Mouse (Mus musculus): ENCODE results near the gene Ciapin1. TPM values are rescaled to one million over a fixed set of nuclear protein-coding genes. Genes with fewer than 3 reads are reported as not detected.

Ciapin1 gene
- total RNA-seq, 1 experiment = 134 TPM

DNA sequence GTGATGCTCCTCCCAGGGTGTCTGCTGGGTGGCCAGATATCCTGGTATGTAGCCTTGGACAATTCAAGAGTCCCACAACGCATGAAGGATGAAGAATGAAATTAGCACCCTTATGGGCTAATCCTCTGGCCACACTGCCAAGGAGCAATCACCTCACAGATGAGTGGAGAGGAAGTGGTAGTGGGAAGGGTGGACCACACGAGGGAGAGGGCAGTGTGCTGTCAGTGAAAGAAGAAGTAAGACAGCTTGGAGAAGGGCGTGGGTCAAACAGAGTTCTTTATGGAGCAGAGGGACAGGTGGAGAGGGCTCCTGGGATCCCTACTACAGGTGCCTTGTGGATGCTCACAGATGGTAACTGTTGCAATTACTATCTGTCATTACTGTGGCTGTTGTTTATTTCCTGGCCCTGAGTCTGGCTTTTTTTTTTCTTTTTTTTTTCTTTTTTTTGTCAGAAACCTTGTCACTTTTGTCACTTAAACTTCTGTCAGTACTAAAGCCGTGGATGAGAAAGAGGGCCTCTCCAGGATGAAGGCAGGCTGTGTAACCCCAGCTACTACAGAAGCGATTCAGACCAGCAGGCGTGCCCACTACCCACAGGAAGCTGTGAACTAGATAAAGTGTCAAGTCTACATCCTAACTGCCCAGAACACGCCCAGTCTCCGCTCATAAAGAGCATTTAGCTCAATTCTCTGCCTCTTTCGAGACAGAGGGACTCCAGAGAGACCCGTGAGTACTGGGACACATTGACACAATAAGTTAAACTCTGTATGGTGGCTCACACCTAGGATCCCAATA lies 33.4 kb downstream of the Ciapin1 start:
- Histone ChIP-seq H3K36me3 (ENCODE audit: control insufficient read depth, insufficient read depth, low read length, poor library complexity, severe bottlenecking) (no peaks in the 10 kb centered on the region), H3K4me3 (ENCODE audit: insufficient read depth in 1 of 2, low read depth in 1 of 2, low read length in 2 of 2, poor library complexity in 1 of 2, severe bottlenecking in 1 of 2) (no peak overlapping the region), H3K9me3 (ENCODE audit: control insufficient read depth, insufficient read depth, low read depth, low read length) (no peaks in the 10 kb centered on the region), H3K27ac (ENCODE audit: insufficient read depth, low read depth, low read length, poor library complexity, severe bottlenecking) (no peak overlapping the region), H3K9ac (ENCODE audit: insufficient read depth, low read depth, low read length, poor library complexity, severe bottlenecking) (no peak overlapping the region), H3K4me1 (ENCODE audit: control insufficient read depth in 2 of 2, insufficient read depth in 2 of 2, low read length in 2 of 2, poor library complexity in 1 of 2) (peaks cover 0 to 2% of the 10 kb centered on the region in 2 experiments; a peak in 1 of 4 replicates)
- TF ChIP-seq ZC3H11A (IDR thresholded peaks at IDR 0.05; ENCODE audit: borderline replicate concordance, low read depth, low read length) = no peak
- no peak for TF ChIP-seq HCFC1 (IDR thresholded peaks at IDR 0.05; ENCODE audit: borderline replicate concordance, insufficient read depth, low read length)
- TF ChIP-seq MAFK (IDR thresholded peaks at IDR 0.05; ENCODE audit: insufficient read depth, low read depth, low read length) = no peak
- TF ChIP-seq CHD2 (IDR thresholded peaks at IDR 0.05; ENCODE audit: low read depth, low read length) = no peak
- TF ChIP-seq ZNF384 (IDR thresholded peaks at IDR 0.05; ENCODE audit: low read depth, low read length) = no peak
- in situ Hi-C loops (cut with MboI; ENCODE audit: low sequenced_read_pairs in 2 of 2, unreplicated experiment in 2 of 2) = loop anchor here (5.0 to 10.0 kb wide), 2 partner anchors 100 to 102 kb away; no protein-coding TSS in a partner anchor
- DNase-seq (ENCODE audit: low read depth, low spot score) = no peak

DNA sequence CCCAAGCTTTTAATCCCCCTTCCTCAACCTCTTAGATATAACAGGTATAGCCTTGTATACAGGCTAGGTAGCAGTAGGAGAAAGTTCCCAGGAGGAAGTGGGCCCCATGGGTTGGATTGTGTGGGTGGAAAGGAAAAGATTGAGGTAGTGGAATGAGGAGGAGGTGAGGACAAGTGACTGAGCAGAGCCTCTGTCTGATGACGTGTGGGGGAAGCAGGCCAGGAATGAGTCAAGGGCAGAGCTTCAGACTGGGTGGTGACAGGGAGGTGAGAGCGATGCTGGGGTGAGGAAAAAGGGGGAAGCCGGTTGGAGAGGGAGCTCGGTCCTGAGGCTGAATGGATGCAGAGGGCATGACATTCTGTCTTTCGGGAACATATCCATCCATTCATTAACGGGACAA lies 34.6 kb downstream of the Ciapin1 start:
- H3K27ac ChIP-seq (ENCODE audit: insufficient read depth, low read depth, low read length, poor library complexity, severe bottlenecking) = no peak overlapping the region
- in situ Hi-C loops (cut with MboI; ENCODE audit: low sequenced_read_pairs in 2 of 2, unreplicated experiment in 2 of 2) = loop anchor here in 1 of 2 experiments (10.0 kb wide), 1 partner anchor 99 kb away; no protein-coding TSS in a partner anchor
- H3K36me3 ChIP-seq (ENCODE audit: control insufficient read depth, insufficient read depth, low read length, poor library complexity, severe bottlenecking) = no peaks in the 10 kb centered on the region
- no peaks in the 10 kb centered on the region for H3K9me3 ChIP-seq (ENCODE audit: control insufficient read depth, insufficient read depth, low read depth, low read length)
- no peak for DNase-seq (ENCODE audit: low read depth, low spot score)
- no peak for TF ChIP-seq ZC3H11A (IDR thresholded peaks at IDR 0.05; ENCODE audit: borderline replicate concordance, low read depth, low read length)
- no peak for TF ChIP-seq MAFK (IDR thresholded peaks at IDR 0.05; ENCODE audit: insufficient read depth, low read depth, low read length)
- no peak for TF ChIP-seq CHD2 (IDR thresholded peaks at IDR 0.05; ENCODE audit: low read depth, low read length)
- no peak for TF ChIP-seq ZNF384 (IDR thresholded peaks at IDR 0.05; ENCODE audit: low read depth, low read length)
- TF ChIP-seq HCFC1 (IDR thresholded peaks at IDR 0.05; ENCODE audit: borderline replicate concordance, insufficient read depth, low read length) = no peak
- peaks cover 0 to 2% of the 10 kb centered on the region in 2 experiments; a peak in 1 of 4 replicates for H3K4me1 ChIP-seq (ENCODE audit: control insufficient read depth in 2 of 2, insufficient read depth in 2 of 2, low read length in 2 of 2, poor library complexity in 1 of 2)
- H3K9ac ChIP-seq (ENCODE audit: insufficient read depth, low read depth, low read length, poor library complexity, severe bottlenecking) = no peak overlapping the region
- H3K4me3 ChIP-seq (ENCODE audit: insufficient read depth in 1 of 2, low read depth in 1 of 2, low read length in 2 of 2, poor library complexity in 1 of 2, severe bottlenecking in 1 of 2) = no peak overlapping the region

DNA sequence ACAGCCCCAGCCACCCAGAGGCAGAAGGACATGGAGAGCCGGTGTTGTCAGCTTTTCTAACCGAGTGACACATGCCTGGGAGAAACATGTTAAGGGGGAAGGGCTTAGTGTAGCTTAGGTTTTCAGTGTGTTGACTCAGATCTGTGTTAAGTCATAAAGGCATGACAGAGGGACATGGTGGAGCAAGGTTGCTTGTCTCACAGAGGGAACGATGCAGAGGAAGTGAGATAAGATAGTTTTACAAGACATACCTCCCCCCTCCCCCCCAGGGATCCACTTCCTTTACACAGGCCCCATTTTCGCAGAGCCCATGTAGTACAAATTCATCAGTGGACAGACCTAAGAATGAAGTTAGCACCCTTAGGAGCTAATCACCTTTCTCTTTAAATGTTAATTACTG lies 35.8 kb downstream of the Ciapin1 start:
- Histone ChIP-seq H3K9ac (ENCODE audit: insufficient read depth, low read depth, low read length, poor library complexity, severe bottlenecking) (no peak overlapping the region), H3K4me1 (ENCODE audit: control insufficient read depth in 2 of 2, insufficient read depth in 2 of 2, low read length in 2 of 2, poor library complexity in 1 of 2) (peaks cover 0 to 2% of the 10 kb centered on the region in 2 experiments; a peak in 1 of 4 replicates), H3K9me3 (ENCODE audit: control insufficient read depth, insufficient read depth, low read depth, low read length) (no peaks in the 10 kb centered on the region), H3K27ac (ENCODE audit: insufficient read depth, low read depth, low read length, poor library complexity, severe bottlenecking) (no peak overlapping the region), H3K4me3 (ENCODE audit: insufficient read depth in 1 of 2, low read depth in 1 of 2, low read length in 2 of 2, poor library complexity in 1 of 2, severe bottlenecking in 1 of 2) (no peak overlapping the region), H3K36me3 (ENCODE audit: control insufficient read depth, insufficient read depth, low read length, poor library complexity, severe bottlenecking) (no peaks in the 10 kb centered on the region)
- in situ Hi-C loops (cut with MboI; ENCODE audit: low sequenced_read_pairs in 2 of 2, unreplicated experiment in 2 of 2) = loop anchor here in 1 of 2 experiments (10.0 kb wide), 1 partner anchor 98 kb away; no protein-coding TSS in a partner anchor
- no peak for DNase-seq (ENCODE audit: low read depth, low spot score)
- no peak for TF ChIP-seq ZNF384 (IDR thresholded peaks at IDR 0.05; ENCODE audit: low read depth, low read length)
- TF ChIP-seq CHD2 (IDR thresholded peaks at IDR 0.05; ENCODE audit: low read depth, low read length) = no peak
- no peak for TF ChIP-seq HCFC1 (IDR thresholded peaks at IDR 0.05; ENCODE audit: borderline replicate concordance, insufficient read depth, low read length)
- TF ChIP-seq MAFK (IDR thresholded peaks at IDR 0.05; ENCODE audit: insufficient read depth, low read depth, low read length) = no peak
- no peak for TF ChIP-seq ZC3H11A (IDR thresholded peaks at IDR 0.05; ENCODE audit: borderline replicate concordance, low read depth, low read length)

DNA sequence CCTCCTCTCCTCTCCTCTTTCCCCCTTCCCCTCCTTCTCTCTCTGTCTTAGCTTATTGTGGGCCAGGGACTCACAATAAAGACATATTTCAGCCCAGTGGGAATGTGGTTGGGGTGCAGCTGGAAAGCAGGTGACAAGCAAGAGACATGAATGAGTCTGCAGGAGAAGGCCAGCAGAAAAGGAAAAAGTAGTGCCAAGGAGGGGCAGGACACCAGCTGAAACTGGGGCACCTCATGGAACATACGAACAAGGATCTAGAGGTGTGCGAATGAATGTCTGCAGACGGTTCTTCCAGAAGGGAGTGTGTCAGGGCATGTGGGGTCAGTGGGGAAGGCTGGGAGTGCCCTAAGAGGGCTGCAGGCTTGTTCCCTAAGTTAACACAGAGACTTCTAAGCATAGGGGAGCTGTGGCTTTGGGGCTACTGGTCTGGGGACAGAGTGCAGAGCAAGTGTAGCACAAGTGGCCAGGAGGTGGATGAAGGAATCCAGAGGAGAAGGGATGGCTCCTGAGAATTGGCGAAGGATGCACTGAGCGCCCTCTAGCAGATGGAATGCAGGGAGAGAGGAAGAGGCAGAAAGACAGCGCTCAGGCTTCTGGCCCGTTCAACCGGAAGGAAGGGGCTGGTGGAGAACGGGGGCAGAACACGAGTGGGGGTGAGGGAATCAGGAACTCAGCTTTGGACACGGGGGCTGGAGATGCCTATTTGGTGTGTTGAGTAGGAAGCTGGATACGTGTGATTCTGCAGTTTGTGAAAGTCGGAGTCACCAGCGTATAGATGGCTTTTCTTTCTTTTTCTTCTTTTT lies 36.7 kb downstream of the Ciapin1 start:
- no peak for DNase-seq (ENCODE audit: low read depth, low spot score)
- no peak overlapping the region for H3K4me3 ChIP-seq (ENCODE audit: insufficient read depth in 1 of 2, low read depth in 1 of 2, low read length in 2 of 2, poor library complexity in 1 of 2, severe bottlenecking in 1 of 2)
- H3K9me3 ChIP-seq (ENCODE audit: control insufficient read depth, insufficient read depth, low read depth, low read length) = no peaks in the 10 kb centered on the region
- no peak overlapping the region for H3K27ac ChIP-seq (ENCODE audit: insufficient read depth, low read depth, low read length, poor library complexity, severe bottlenecking)
- TF ChIP-seq ZNF384 (IDR thresholded peaks at IDR 0.05; ENCODE audit: low read depth, low read length) (no peak), HCFC1 (IDR thresholded peaks at IDR 0.05; ENCODE audit: borderline replicate concordance, insufficient read depth, low read length) (no peak), CHD2 (IDR thresholded peaks at IDR 0.05; ENCODE audit: low read depth, low read length) (no peak), ZC3H11A (IDR thresholded peaks at IDR 0.05; ENCODE audit: borderline replicate concordance, low read depth, low read length) (no peak), MAFK (IDR thresholded peaks at IDR 0.05; ENCODE audit: insufficient read depth, low read depth, low read length) (no peak)
- no peaks in the 10 kb centered on the region for H3K36me3 ChIP-seq (ENCODE audit: control insufficient read depth, insufficient read depth, low read length, poor library complexity, severe bottlenecking)
- peaks cover 0 to 2% of the 10 kb centered on the region in 2 experiments; a peak in 1 of 4 replicates for H3K4me1 ChIP-seq (ENCODE audit: control insufficient read depth in 2 of 2, insufficient read depth in 2 of 2, low read length in 2 of 2, poor library complexity in 1 of 2)
- in situ Hi-C loops (cut with MboI; ENCODE audit: low sequenced_read_pairs in 2 of 2, unreplicated experiment in 2 of 2) = loop anchor here in 1 of 2 experiments (10.0 kb wide), 1 partner anchor 97 kb away; no protein-coding TSS in a partner anchor
- H3K9ac ChIP-seq (ENCODE audit: insufficient read depth, low read depth, low read length, poor library complexity, severe bottlenecking) = no peak overlapping the region
